Mouse (Mus musculus) layer of hippocampus, adult 9-10 months (tissue): Measurements from ENCODE around the gene Cds2.
A peak's percentile ranks its signal among the peaks of the same experiment; 100 is the strongest.
"Not testable (repeated sequence)": the region's sequence is repeated elsewhere in the genome, so short reads cannot be mapped to it uniquely, and the experiment has no call there.

Experiments used
- DNase-seq: peaks from one replicate; pipeline ENCODE4 v3.0.0; 2022; ENCODE audit warnings: low spot score

The Cds2 gene

DNA sequence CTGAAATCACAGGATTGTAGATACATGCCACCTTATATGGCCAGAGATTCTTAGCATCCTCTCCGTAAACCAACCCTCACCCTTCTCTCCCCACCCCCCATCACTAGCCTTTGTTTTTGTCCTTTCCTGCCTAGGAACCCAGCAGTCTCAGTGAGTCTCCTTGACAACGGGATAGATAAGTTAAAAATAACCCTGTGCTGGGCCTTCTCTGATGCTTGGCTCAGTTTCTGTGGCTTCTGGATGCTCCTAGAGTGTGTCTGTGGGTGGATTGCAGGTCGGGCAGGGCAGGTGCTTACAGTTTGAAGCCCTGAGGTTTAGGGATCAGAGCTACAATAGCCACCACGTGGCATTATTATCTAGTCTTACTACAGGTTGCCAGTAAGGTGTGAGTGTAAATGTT lies 29.1 kb downstream of the Cds2 start:
- DNase-seq, result peak; percentile 32

GRCm38 (mm10) chr2:132293694-132294450 lies 30.9 kb downstream of the Cds2 start:
- DNase-seq, result no peak

DNA sequence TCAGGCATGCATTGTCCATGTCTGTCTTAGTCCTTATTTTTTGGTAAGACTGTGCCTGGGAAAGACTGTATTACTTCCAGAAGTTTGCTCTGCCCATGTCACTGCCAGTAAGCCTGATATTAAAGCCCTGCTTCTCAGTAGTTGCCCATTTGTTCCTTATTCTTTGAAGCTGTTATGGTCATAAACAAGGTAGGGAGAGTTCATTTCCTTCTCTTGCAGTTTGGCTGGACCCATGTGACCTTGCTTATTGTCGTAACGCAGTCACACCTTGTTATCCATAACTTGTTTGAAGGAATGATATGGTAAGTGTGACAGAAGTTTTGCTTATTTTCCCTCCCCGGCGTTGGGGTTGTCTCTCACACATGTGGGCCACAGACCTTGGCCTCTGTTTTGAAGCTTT lies 35.3 kb downstream of the Cds2 start:
- DNase-seq, result no peak

GRCm38 (mm10) chr2:132301436-132301835 lies 38.5 kb downstream of the Cds2 start:
- DNase-seq, result no peak

DNA sequence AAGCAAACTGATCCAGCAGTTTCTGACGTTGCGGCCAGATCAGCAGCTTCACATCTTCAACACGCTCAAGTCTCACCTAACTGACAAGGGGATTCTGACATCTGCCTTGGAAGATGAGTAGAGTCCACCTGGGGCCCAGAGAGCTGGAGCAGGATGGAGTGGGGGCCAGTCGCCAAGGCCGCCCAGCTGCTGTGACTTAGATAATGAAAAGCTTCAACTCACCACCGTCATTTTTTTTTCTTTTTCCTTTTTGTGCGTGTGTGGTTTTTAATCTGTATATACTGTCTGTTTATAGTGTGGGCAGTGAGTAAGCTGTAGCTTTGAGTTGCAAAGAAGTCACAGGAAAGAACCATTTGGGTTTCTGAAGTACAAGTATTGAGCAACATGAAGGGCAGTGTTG lies 42.2 kb downstream of the Cds2 start:
- no peak for DNase-seq

- DNase-seq, result no peak
These were observed 43.0 kb downstream of the Cds2 start for GRCm38 (mm10) chr2:132305988-132306387.

- no peak for DNase-seq
These were observed 44.4 kb downstream of the Cds2 start for GRCm38 (mm10) chr2:132307213-132307843.

GRCm38 (mm10) chr2:132308829-132309228 lies 45.9 kb downstream of the Cds2 start:
- DNase-seq, result no peak

DNA sequence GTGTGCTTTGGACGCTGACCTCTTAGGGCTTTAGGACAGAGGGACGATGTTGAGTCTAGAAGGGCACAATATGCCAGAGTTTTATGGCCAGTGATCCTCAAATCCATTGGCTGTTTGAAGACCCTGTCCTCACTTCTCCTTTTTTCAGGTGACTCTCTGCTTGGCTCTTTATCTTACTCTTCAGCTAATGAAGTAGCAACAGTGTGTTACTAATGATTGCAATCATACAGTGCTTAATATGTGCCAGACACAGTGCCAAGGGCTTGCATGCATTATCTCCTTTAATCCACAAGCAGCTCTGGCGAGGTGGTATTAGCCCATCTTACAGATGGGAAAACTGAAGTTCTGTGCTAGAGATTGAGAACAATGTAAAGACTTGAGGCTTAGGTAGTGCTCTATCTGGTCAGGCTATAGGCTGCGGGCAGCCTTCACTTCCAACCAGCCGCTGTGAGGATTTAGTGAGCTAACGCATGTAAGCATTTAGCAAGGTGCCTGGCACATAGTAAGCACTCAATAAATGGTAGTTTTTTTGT lies 46.5 kb downstream of the Cds2 start:
- no peak for DNase-seq

DNA sequence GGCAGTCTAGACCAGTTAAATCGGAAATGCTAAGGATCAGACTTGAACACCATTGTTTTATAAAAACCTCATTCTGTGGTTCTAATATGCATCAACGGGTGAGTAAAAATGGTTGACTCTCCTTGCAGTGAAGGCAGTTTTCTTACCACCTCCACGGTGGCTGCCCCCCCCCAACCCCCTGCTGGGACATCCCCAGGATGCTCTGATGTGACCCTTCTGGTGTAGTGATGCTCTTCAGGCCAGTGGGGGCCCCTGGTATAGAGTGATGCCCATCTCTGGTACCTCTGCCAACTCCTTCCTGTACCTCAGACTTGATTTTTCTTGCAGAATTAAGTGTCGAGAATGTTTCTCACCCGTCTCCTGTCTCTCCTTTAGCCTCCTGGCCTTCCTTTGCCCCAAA lies 49.7 kb downstream of the Cds2 start:
- no peak for DNase-seq

DNA sequence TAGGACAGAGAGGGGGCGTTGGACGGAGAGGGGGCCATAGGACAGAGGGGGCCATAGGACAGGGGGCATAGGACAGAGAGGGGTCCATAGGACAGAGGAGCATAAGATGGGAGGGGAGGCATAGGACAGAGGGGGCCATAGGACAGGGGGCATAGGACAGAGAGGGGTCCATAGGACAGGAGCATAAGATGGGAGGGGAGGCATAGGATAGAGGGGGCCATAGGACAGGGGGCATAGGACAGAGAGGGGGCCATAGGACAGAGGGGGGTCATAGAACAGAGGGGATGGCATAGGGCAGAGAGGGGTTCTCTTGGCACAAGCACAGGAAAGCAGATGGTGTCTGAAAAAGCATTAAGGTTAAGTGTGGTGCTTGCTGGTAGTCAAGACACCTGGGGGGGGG lies 50.6 kb downstream of the Cds2 start:
- DNase-seq, result no peak

DNA sequence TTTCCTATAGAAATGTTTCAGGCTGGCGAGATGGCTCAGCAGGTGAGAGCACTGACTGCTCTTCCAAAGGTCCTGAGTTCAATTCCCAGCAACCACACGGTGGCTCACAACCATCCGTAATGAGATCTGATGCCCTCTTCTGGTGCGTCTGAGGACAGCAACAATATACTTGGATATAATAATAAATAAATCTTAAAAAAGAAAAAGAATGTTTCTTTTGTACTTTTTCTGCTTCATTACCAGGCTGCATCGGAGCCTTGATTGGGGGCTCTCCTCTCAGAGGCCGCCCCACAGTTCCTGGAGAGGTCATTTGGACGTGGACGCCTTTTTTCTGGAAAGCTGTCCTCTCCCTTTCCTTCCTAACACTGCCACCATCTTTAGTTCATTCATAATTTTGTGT lies 51.1 kb downstream of the Cds2 start:
- not testable (repeated sequence) for DNase-seq

- peak; percentile 76 for DNase-seq
These were observed 53.3 kb downstream of the Cds2 start for GRCm38 (mm10) chr2:132316041-132316808.

GRCm38 (mm10) chr2:132317178-132317577 lies 54.2 kb downstream of the Cds2 start:
- no peak for DNase-seq

- DNase-seq, result no peak
These were observed 57.6 kb downstream of the Cds2 start for GRCm38 (mm10) chr2:132320516-132320915.

- no peak for DNase-seq
These were observed 60.6 kb downstream of the Cds2 start for GRCm38 (mm10) chr2:132323541-132323940.

DNA sequence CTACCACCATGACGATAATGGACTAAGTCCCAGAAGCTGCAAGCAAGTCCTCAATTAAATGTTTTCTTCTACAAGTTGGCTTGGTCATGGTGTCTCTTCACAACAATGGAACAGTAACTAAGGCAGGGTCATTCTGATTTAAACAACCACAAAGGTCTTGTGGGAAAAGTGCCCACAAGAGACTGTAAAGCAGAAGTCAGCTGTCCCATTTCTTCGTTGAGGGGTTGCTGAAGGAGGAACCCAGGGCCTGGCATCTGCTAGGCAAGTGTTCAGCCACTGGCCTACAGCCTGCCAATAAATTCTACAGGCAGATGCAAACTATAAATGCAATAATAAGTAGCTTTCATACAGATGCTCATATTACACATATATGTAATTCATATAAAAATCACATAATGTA lies 74.3 kb downstream of the Cds2 start:
- no peak for DNase-seq

- DNase-seq, result no peak
These were observed 77.4 kb downstream of the Cds2 start for GRCm38 (mm10) chr2:132340350-132340749.

- DNase-seq, result no peak
These were observed 78.3 kb downstream of the Cds2 start for GRCm38 (mm10) chr2:132341293-132341692.

GRCm38 (mm10) chr2:132343846-132344245 lies 80.9 kb downstream of the Cds2 start:
- peak; percentile 17 for DNase-seq
